8 mouse cellular contexts compared by ENCODE assay signal in the genomic region with DNA sequence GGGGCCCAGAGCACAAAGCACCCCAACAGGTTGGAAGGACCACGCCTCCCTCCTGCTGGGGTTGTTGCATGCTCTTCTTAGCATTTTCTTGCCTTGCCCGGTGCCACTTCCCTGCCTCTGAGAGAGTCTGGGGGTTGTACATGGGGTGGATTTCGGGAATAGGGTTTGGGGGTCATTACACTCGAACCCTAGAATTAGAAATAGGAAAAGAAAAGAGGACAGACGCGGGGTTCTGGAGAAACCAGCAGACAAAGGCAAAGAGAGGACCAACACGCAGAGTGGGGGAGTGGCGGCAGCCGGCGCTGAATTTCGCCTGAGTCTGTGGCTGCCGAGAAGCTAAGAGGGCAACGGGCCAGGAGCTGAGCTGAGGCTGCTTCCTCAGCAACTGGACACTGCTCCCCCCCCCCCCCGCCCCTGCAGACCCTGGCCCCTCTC. TPM values are rescaled to one million over a fixed set of nuclear protein-coding genes. Genes with fewer than 3 reads are reported as not detected.
DNase-seq lines count a peak whose midpoint lies in the region.

No protein-coding gene starts in this region.

- DNase-seq in gastrocnemius, postnatal 10 days = peak; percentile 71
- no peak for DNase-seq in gastrocnemius, adult 8-10 months (ENCODE audit: low spot score in 2 of 2)
- peak; percentile 26 for DNase-seq in urinary bladder, postnatal 25 days (ENCODE audit: low spot score)
- DNase-seq in urinary bladder, postnatal 36 days (ENCODE audit: low spot score in 2 of 2) = no peak
- DNase-seq in kidney, postnatal 14 days = peak; percentile 68
- DNase-seq in neural tube, embryonic 10.5 days (ENCODE audit: extremely low spot score, low spot score) = peak; percentile 66
- no peak for DNase-seq in layer of hippocampus, adult 9-10 months (ENCODE audit: low spot score)
- DNase-seq in cerebellum, adult 9-10 months = no peak

RNA-seq across cellular contexts. Expression of a gene that starts 25.2 kb away (rescaled TPM):
- 100 to 1,000 TPM; 193 to 196 TPM for total RNA-seq in gastrocnemius, postnatal 10 days (2021)
- 100 to 1,000 TPM; 217 to 331 (median 279) TPM for total RNA-seq in gastrocnemius, adult 8-10 months (2022)

RNA-seq across cellular contexts. Expression of a gene that starts 26.3 kb away (rescaled TPM):
- 1 to 10 TPM in 1 of 2 experiments, under 1 TPM in 1; 0.12 to 1.2 TPM for total RNA-seq in gastrocnemius, postnatal 10 days (2021)
- not detected for total RNA-seq in gastrocnemius, adult 8-10 months (2022)

RNA-seq across cellular contexts. Expression of a gene that starts 54.8 kb away (rescaled TPM):
- under 1 TPM in 1 of 2 experiments, not detected in 1; 0.18 TPM for total RNA-seq in gastrocnemius, postnatal 10 days (2021)
- not detected for total RNA-seq in gastrocnemius, adult 8-10 months (2022)

Comparison
In these comparisons a context has a peak if more than half of its experiments do, and no peak if none do; other contexts are left out.
1. DNase-seq: peak in gastrocnemius, postnatal 10 days (single experiment), urinary bladder, postnatal 25 days (single experiment), kidney, postnatal 14 days (single experiment) and neural tube, embryonic 10.5 days (single experiment); none in gastrocnemius, adult 8-10 months (0 of 2), urinary bladder, postnatal 36 days (0 of 2), layer of hippocampus, adult 9-10 months (single experiment) and cerebellum, adult 9-10 months (single experiment).